Mouse (Mus musculus) natural killer cell, adult 2 months (primary cell): ENCODE results near the gene Arhgap5.

Source experiments
- DNase-seq, 2 experiments: peaks; one replicate each; pipeline ENCODE4 v3.0.0; 2022; ENCODE audit warnings: low spot score in 2 of 2

Gene Arhgap5

DNA sequence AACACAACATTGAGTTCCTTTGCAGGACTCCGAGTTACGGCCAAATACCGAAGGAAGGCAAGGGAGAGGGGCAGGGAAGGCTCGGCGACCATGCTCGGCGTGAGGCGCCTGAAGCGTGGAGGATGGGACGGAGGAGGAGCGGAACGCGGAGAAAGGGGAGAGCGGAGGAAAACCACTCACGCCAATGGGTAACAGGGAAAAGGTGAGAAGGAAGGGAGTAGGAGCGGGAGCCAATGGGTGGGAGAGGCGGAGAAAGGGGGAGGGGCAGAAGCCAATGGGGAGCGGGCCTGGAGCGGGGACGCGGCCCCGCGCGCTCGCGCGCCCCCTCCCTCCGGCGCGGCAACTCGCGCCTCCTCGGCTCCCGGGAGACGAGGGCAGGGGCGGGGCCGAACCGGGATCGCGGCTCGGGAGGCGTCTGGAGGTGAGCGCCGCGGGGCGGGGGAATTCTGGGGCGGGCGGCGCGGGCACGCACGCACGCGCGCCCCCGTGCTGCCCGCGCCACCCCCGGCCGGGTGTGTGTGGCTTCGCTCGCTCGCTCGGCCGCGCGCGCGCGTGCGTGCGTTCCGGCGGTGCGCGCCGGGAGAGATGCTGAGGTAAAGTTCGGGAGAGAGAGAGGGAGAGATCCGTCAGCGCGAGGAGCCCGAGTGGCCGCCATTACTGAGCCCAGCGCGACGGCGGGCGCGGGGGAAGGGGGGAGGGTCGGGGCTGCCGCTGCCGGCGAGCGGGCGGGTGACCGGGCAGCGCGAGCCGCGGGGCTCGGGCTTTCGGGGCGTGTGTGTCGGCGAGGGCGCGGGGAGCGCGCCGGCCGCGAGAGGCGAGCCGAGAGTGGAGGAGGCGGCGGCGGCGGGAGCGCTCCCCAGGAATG lies at the start of gene Arhgap5:
Gene Arhgap5, plus strand, starts transcription at position 517 of the 865 bp plus-strand sequence.
- peak; percentile 12 to 48 for DNase-seq

DNA sequence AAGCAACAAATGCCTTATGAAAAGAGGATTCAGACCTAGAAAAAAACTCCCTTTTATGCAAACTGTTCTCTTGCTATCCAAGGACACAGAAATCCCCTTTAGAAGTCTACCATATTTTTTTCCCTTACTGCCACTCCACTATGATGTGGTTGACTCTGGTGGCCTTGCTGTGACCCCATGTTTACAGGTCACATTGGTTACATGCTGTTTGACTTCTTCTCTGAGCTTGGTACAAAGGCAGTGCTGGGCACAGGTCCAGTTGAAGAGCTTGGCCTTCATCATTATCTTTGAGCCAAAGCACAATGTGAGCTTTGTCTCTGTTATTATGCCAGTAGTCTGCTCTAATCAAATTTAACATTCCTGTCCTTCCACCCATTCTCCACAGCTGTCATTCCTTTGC lies 39.2 kb upstream of the Arhgap5 start:
- no peak for DNase-seq

GRCm38 (mm10) chr12:52471621-52472020 lies 32.2 kb upstream of the Arhgap5 start:
- DNase-seq, result no peak

- DNase-seq, result no peak
These were observed 29.5 kb upstream of the Arhgap5 start for GRCm38 (mm10) chr12:52473988-52474968.

DNA sequence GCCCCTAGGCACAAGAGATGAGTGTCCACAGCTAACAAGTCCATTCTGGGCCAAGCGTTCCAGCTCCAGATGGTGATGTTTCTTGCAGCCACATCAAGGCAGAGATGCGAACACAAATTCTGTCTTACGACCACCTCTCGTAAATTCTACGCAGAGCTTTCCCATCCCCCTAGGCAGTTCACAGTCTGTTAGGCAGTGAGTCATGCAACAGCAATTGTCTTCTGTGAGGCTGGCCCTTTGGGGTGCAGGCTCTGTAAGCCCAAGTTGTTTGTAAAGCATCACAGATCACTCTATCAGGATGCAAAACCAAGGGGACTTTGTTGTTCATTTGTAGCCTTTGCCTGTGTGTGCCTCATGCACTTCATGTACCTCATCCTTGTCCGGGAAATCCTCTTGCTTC lies 27.7 kb upstream of the Arhgap5 start:
- no peak for DNase-seq

DNA sequence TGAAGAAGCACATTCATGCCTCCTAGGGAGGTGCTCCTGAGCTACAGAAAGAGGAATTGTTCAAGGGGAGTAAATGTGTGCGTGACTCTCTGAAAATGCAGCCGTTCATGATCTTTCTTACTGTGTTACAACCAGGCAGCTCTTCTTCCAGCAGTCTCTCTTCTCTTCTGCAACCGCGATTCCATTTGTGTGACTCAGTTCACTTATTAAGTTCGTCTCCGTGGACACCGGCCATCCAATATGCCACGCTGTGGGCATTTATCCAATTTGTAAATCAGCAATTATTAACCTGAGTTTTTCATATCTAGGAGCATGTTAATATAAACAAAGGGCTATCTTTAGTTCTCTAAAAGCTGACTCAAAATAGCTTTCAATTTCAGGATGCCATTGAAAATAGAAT lies 25.2 kb upstream of the Arhgap5 start:
- no peak for DNase-seq

GRCm38 (mm10) chr12:52479323-52479722 lies 24.4 kb upstream of the Arhgap5 start:
- no peak for DNase-seq

DNA sequence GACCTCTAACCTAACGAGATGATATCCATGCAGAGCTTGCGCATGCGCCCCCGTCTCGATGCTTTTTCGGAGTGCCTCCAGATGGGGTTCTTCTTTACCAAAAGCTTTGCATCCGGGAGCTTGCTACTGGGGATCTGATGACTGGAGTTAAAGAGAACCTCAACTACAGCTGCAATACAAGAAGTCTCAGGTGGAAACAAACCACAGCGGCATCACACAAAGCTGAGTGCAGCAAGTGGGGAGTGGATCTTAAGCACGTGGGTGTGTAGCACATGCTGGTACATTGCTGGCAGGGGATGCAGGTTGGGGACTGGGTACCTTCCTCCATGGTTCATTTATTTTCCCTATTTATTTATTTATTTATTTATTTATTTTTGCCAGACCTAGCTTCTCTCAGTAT lies 22.9 kb upstream of the Arhgap5 start:
- DNase-seq, result no peak

GRCm38 (mm10) chr12:52481969-52482550 lies 21.7 kb upstream of the Arhgap5 start:
- DNase-seq, result no peak

DNA sequence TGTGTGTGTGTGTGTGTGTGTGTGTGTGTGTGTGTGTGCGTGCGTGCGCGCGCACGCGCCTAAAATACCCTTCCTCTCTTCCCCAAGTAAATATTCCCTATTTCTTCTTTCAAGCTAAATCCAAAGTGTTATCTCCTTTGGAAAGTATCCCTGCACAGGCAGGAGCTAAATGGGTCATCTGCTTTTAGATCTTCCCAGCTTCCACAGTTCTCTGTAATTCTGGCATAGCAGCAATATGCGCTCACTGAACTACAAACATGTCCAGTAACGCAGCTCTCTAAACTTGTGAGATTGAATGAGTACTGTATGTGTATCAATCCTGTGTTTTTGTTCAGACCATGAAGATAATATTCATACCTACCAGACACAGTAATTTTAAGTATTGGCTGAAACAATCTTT lies 20.6 kb upstream of the Arhgap5 start:
- DNase-seq, result no peak

DNA sequence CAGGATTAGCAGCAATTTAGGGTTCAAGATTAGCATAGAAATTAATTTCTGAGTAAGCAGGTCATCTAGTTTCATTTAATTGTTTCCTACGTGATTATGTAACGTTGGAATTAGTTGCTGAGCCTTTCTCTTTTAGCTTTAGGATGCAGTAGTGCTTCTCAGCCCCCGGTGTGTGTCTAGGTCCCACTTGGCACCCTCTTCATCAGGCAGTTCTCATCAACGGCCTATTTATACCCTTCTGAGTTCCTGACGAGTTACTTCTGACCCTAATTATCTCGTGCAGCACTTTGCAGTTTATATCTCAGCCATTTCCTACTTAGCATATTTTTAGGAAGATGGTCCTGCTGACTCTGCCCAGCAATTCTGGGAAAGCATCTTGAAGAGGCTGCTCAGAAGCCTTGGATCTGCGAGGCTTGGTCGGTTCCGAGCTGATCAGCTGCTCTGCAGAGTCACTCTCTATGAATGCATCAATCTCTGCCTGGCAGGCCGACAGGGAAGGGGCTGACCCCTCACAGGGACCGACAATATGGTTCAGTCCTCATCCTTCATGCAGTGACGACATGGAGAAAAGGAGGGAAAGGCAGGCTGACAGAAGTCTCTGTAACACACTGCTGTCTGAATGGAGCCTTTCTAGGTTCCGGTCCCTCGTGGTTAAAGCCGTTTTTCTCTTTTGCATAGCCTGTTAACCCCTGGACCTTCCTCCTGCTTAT lies 15.4 kb upstream of the Arhgap5 start:
- DNase-seq, result no peak

DNA sequence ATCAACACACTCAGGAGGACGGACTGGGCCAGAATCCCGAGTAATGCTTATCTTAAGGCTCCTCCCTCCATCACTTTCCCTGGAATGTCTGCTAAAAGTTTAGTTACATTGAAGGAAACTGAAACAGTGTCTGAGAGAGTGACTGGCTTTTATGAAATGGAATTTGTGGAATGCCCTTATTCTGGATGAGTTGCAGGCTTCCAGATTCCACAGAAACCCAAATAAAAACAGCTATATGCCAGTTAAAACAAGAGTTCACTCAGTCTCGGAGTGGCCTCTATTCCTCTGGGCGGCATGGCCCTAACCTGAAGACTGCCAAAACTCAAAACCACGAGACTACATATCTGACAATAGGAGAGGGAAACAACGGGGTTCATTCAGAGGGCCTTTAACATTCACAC lies 10.5 kb upstream of the Arhgap5 start:
- DNase-seq, result no peak

GRCm38 (mm10) chr12:52497209-52497608 lies 6.6 kb upstream of the Arhgap5 start:
- no peak for DNase-seq

- DNase-seq, result peak; percentile 33 to 55
These were observed 2.6 kb upstream of the Arhgap5 start for GRCm38 (mm10) chr12:52500915-52501833.

DNA sequence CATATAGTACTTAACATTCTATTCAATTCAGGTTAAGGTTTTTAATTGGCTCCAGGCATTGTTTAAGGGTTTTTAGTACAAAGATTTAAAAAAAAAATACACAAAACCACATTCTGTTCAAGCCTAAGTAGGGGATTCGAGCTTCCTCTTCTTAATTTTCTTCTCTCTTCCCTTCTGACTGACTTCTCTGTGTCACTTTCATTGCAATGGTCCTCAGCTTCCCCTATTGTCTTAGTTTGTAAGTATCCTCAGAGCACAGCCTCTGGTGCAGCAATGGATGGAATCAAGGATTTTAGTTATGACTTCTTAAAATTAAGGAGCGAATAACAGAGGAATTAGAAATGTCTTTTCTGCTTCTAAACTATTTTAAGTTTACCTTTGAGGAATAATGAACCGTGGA lies 1.6 kb upstream of the Arhgap5 start:
- DNase-seq, result no peak

- no peak for DNase-seq
These were observed 679 bp upstream of the Arhgap5 start for GRCm38 (mm10) chr12:52503131-52503455.

DNA sequence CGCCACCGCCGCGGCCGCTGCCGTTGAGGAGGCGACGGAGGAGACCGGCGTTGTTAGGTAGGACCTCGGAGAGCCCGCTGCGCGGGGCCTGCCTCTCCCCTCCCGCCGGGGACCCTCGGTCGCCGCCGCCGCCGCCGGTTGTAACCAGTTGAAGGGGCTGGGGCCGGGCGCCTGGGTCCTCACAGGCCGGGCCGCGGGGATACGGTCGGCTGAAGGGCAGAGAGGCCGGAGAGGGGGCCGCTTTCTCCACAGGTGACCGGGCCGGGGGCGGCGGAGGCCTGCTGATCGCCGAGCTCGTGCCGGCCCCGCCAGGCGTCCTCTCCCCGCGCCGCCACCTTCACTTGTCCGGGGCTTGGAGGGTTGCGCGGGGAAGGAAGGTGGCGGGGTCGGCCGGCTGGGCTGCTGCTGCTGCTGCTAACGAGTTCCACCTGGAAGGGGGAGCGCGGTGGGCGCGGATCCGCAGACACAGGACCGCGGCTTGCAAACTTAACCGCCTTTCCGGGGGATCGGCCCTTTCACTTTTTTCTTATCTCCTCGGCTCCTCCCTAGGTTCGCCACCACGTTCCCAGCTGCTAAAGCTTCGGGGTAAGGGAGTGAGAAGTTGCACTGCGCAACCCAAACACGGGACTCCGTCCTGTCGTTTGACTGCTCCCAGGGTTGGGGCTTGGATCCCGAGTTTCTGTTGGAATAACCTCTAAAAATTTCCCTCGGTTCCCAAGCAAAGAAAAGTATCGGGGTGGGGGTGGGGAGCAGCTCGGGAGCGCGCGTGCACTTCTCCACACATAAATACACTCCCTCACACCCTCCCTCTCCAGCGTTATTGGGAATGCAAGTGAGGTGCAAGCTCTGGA lies 784 bp downstream of the Arhgap5 start:
- DNase-seq, result peak in 1 of 2 experiments; percentile 24

- no peak for DNase-seq
These were observed 20.9 kb downstream of the Arhgap5 start for GRCm38 (mm10) chr12:52524699-52525098.

DNA sequence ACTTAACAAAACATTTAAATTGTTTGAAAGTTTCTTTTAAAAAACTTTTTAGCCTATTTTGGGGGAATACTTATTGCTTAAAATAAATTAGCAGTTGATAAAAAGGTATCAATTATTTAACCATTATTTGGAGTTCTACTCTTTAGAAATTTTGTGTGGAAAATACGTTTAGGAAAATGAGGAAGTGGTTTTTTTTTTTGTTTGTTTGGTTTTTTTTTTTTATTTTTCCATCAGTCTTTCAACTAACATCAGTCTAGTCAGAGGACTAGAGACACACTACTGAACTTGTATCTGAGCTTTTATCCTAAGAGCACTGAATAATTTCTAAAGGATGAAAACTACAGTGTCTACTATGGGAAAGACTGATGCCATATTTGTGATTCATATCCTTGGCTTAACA lies 21.7 kb downstream of the Arhgap5 start:
- no peak for DNase-seq

DNA sequence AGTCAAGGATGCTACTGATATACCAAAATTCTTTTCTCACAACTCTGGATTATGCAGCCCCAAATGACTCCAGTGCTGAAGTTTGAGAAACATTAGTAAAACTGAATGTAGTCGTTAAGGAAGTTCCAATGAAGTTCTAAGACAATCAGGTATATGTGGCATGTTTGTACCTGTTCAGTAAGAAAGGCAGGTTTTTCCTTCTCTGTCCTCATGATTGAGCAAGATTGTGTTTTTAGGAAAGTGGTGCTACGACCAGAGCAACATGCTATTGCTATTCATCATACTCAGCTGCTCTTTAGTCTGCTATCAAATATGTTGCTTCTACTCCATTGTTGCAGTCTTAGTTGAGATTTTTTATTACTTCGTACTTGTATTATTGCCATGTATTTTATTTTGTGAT lies 26.0 kb downstream of the Arhgap5 start:
- no peak for DNase-seq
